Mouse (Mus musculus) lung, postnatal 0 days (tissue): ENCODE results near the gene Gclm. TPM values are rescaled to one million over a fixed set of nuclear protein-coding genes. Genes with fewer than 3 reads are reported as not detected.
"Not testable (repeated sequence)": the region's sequence is repeated elsewhere in the genome, so short reads cannot be mapped to it uniquely, and the experiment has no call there.

ENCODE experiments used
- ATAC-seq: fragments of 200-750 bp; cut with Nextera tagmentation; 2 replicates; pipeline ENCODE4 v1.8.0; 2017; ENCODE audit warnings: moderate library complexity
- DNase-seq: peaks from one replicate; pipeline ENCODE4 v3.0.0-alpha.2; 2016; ENCODE audit warnings: low spot score
- H3K27ac ChIP-seq: fragments of 300-500 bp; sonication (generic); 2 replicates; pipeline ENCODE4 v1.5.1; 2014; ENCODE audit warnings: antibody characterized with exemption, mild to moderate bottlenecking, low read length, mixed read lengths
- H3K27me3 ChIP-seq: fragments of 300-500 bp; sonication (generic); replicated peaks from 2 replicates; pipeline ENCODE4 v1.6.1; 2014; ENCODE audit warnings: low read length, mixed read lengths; ENCODE audit not compliant: insufficient read depth
- H3K36me3 ChIP-seq: fragments of 300-500 bp; sonication (generic); 2 replicates; pipeline ENCODE4 v1.6.1; 2014; ENCODE audit warnings: low read length, mixed read lengths; ENCODE audit not compliant: insufficient read depth
- H3K4me1 ChIP-seq: fragments of 300-500 bp; sonication (generic); 2 replicates; pipeline ENCODE4 v1.6.1; 2014; ENCODE audit warnings: antibody characterized with exemption, low read depth, low read length, mixed read lengths; ENCODE audit not compliant: insufficient read depth
- H3K4me2 ChIP-seq: fragments of 300-500 bp; sonication (generic); replicated peaks from 2 replicates; pipeline ENCODE4 v1.6.1; 2014; ENCODE audit warnings: low read depth, mild to moderate bottlenecking, low read length, moderate library complexity, mixed read lengths
- H3K4me3 ChIP-seq: fragments of 300-500 bp; sonication (generic); 2 replicates; pipeline ENCODE4 v1.5.1; 2014; ENCODE audit warnings: low read depth, low read length
- H3K9ac ChIP-seq: fragments of 300-500 bp; sonication (generic); replicated peaks from 2 replicates; pipeline ENCODE4 v1.6.1; 2014; ENCODE audit warnings: low read depth, mild to moderate bottlenecking
- H3K9me3 ChIP-seq: fragments of 300-500 bp; sonication (generic); 2 replicates; pipeline ENCODE4 v1.6.1; 2016; ENCODE audit warnings: low read length, mixed read lengths
- CTCF ChIP-seq: IDR thresholded peaks from 2 replicates; pipeline ENCODE4 v1.5.1; 2016; ENCODE audit warnings: antibody characterized with exemption, mild to moderate bottlenecking
- EP300 ChIP-seq: IDR thresholded peaks from 2 replicates; pipeline ENCODE4 v1.6.1; 2016; ENCODE audit warnings: antibody characterized with exemption, mild to moderate bottlenecking, control low read depth
- WGBS: fragments of 180-500 bp; shearing (Covaris S2); extraction: QIAGEN DNeasy Blood & Tissue Kit; methylation state at CpG from one replicate; pipeline ENCODE4 v1.1.7; 2014; 5-methylcytosine and 5-hydroxymethylcytosine counted together
- polyA plus RNA-seq: library from polyadenylated mRNA; unstranded; fragments of >200 nt; fragmentation: Nextera tagmentation; extraction: Ambion mirVana; gene quantifications from 2 replicates; pipeline ENCODE4 v1.2.1, GENCODE M21; 2015

Gclm gene
- polyA plus RNA-seq, 1 experiment from 2014 or later = 102 TPM

GRCm38 (mm10) chr3:122269986-122270385, 24.6 kb downstream of the Gclm start:
- H3K9ac ChIP-seq = no peak overlapping the region
- TF ChIP-seq EP300 (no peak), CTCF (peak; percentile 45)
- whole genome bisulfite sequencing = 65% methylated on average over 5 of the region's 5 CpGs
- ATAC-seq = no peak
- H3K4me3 ChIP-seq = no peak overlapping the region
- H3K4me2 ChIP-seq = no peak overlapping the region
- H3K27me3 ChIP-seq = no peaks in the 10 kb centered on the region
- H3K9me3 ChIP-seq = no peaks in the 10 kb centered on the region
- DNase-seq = peak; percentile 32
- H3K36me3 ChIP-seq = 0 out of 2 replicates have a peak, but pooled peaks cover 4% of the 10 kb centered on the region
- H3K4me1 ChIP-seq = no peaks in the 10 kb centered on the region
- H3K27ac ChIP-seq = no peak overlapping the region

GRCm38 (mm10) chr3:122272565-122272964, 27.2 kb downstream of the Gclm start:
- not testable (repeated sequence) for H3K27ac ChIP-seq, H3K9me3 ChIP-seq, H3K4me1 ChIP-seq, H3K36me3 ChIP-seq, H3K9ac ChIP-seq, H3K4me3 ChIP-seq, H3K27me3 ChIP-seq, ATAC-seq, DNase-seq, H3K4me2 ChIP-seq
- 63% methylated on average over 1 of the region's 1 CpGs for WGBS

GRCm38 (mm10) chr3:122273407-122274240, 28.3 kb downstream of the Gclm start:
- DNase-seq (no peak), ATAC-seq (no peak)
- H3K27ac ChIP-seq = no peak overlapping the region
- peak overlapping the region; percentile 95; the same call in 1 of the 2 replicates for H3K4me3 ChIP-seq
- H3K9me3 ChIP-seq = no peaks in the 10 kb centered on the region
- H3K36me3 ChIP-seq = peaks cover 7% of the 10 kb centered on the region; the same call in 1 of the 2 replicates
- TF ChIP-seq EP300 (no peak), CTCF (peak; percentile 48)
- H3K27me3 ChIP-seq = no peaks in the 10 kb centered on the region
- H3K9ac ChIP-seq = no peak overlapping the region
- WGBS = 12% methylated on average over 19 of the region's 20 CpGs
- peak overlapping the region; percentile 53 for H3K4me2 ChIP-seq
- H3K4me1 ChIP-seq = peaks cover 8% of the 10 kb centered on the region; the same call in 1 of the 2 replicates

- Histone ChIP-seq H3K4me1 (peaks cover 8% of the 10 kb centered on the region; the same call in 1 of the 2 replicates), H3K27me3 (no peaks in the 10 kb centered on the region), H3K4me2 (peak within 1 kb of the TSS; percentile 80), H3K9ac (peak within 1 kb of the TSS; percentile 86), H3K9me3 (no peaks in the 10 kb centered on the region), H3K36me3 (peaks cover 7% of the 10 kb centered on the region; the same call in 1 of the 2 replicates), H3K27ac (peak within 1 kb of the TSS; percentile 77), H3K4me3 (peak within 1 kb of the TSS; percentile 95)
- ATAC-seq = peak; percentile 97
- WGBS = under 1% methylated on average over 57 of the region's 57 CpGs
- TF ChIP-seq EP300 (no peak), CTCF (no peak)
- DNase-seq = peak; percentile 98
Measured at GRCm38 (mm10) chr3:122274241-122275024, 29.1 kb downstream of the Gclm start, which contains the start of gene Dnttip2. Dnttip2 (plus strand) TSS chr3:122274388.

GRCm38 (mm10) chr3:122275111-122275510, 29.8 kb downstream of the Gclm start:
- peaks cover 7% of the 10 kb centered on the region; the same call in 1 of the 2 replicates for H3K36me3 ChIP-seq
- ATAC-seq (no peak), DNase-seq (no peak)
- peak overlapping the region; percentile 80 for H3K4me2 ChIP-seq
- no peaks in the 10 kb centered on the region for H3K27me3 ChIP-seq
- no peaks in the 10 kb centered on the region for H3K9me3 ChIP-seq
- H3K4me1 ChIP-seq = peaks cover 8% of the 10 kb centered on the region; the same call in 1 of the 2 replicates
- H3K27ac ChIP-seq = no peak overlapping the region
- no peak overlapping the region for H3K4me3 ChIP-seq
- no peak for TF ChIP-seq CTCF
- TF ChIP-seq EP300 = no peak
- H3K9ac ChIP-seq = peak overlapping the region; percentile 86; the same call in 1 of the 2 replicates
- 75% methylated on average over 10 of the region's 10 CpGs for WGBS

- H3K4me3 ChIP-seq = no peak overlapping the region
- H3K4me1 ChIP-seq = peaks cover under 1% of the 10 kb centered on the region; the same call in 1 of the 2 replicates
- H3K9me3 ChIP-seq = no peaks in the 10 kb centered on the region
- TF ChIP-seq EP300 (no peak), CTCF (no peak)
- WGBS = 68% methylated on average over 5 of the region's 5 CpGs
- DNase-seq (no peak), ATAC-seq (no peak)
- no peaks in the 10 kb centered on the region for H3K27me3 ChIP-seq
- peaks cover 4% of the 10 kb centered on the region; the same call in 1 of the 2 replicates for H3K36me3 ChIP-seq
- H3K9ac ChIP-seq = no peak overlapping the region
- H3K4me2 ChIP-seq = no peak overlapping the region
- H3K27ac ChIP-seq = no peak overlapping the region
Measured at GRCm38 (mm10) chr3:122287195-122287594, 41.8 kb downstream of the Gclm start.
